1 mouse cellular context compared by ENCODE assay signal in genomic region chr5:123977231-123977630, GRCm38 (mm10).
TF ChIP-seq lines count a peak whose summit lies in the region.

No protein-coding gene starts in this region.

TF ChIP-seq in CH12.LX, 34 proteins besides CTCF, POLR2A, EP300 and RAD21:
- TF ChIP-seq IRF4 (IDR thresholded peaks at IDR 0.05; ENCODE audit: low read depth, low read length) (no peak), RCOR1 (conservative IDR thresholded peaks at IDR 0.05; ENCODE audit: low read depth, low read length) (no peak), SMC3 (IDR thresholded peaks at IDR 0.05; ENCODE audit: low read depth, low read length) (no peak), USF2 (conservative IDR thresholded peaks at IDR 0.05; ENCODE audit: low read depth, low read length) (no peak), JUND (conservative IDR thresholded peaks at IDR 0.05; ENCODE audit: low read depth, low read length) (no peak), UBTF (IDR thresholded peaks at IDR 0.05; ENCODE audit: low read depth, low read length) (no peak), MAX (IDR thresholded peaks at IDR 0.05; ENCODE audit: low read length) (no peak), ZKSCAN1 (IDR thresholded peaks at IDR 0.05; ENCODE audit: borderline replicate concordance, low read depth, low read length) (no peak), NELFE (IDR thresholded peaks at IDR 0.05; ENCODE audit: low read depth, low read length) (no peak), E2F4 (IDR thresholded peaks at IDR 0.05; ENCODE audit: insufficient replicate concordance, low read depth, low read length) (no peak), SIN3A (IDR thresholded peaks at IDR 0.05; ENCODE audit: low read length) (no peak), MAZ (IDR thresholded peaks at IDR 0.05; ENCODE audit: low read depth, low read length) (no peak), HCFC1 (IDR thresholded peaks at IDR 0.05; ENCODE audit: low read depth, low read length) (no peak), ELF1 (IDR thresholded peaks at IDR 0.05; ENCODE audit: low read depth, low read length) (no peak), GABPA (IDR thresholded peaks at IDR 0.05; ENCODE audit: insufficient replicate concordance, low read depth, low read length) (no peak), JUN (IDR thresholded peaks at IDR 0.05; ENCODE audit: insufficient read depth, low read depth, low read length) (no peak), ZC3H11A (IDR thresholded peaks at IDR 0.05; ENCODE audit: low read depth, low read length) (no peak), KAT2A (IDR thresholded peaks at IDR 0.05; ENCODE audit: insufficient replicate concordance, low read length) (no peak), TBP (conservative IDR thresholded peaks at IDR 0.05; ENCODE audit: low read depth, low read length) (no peak), TCF12 (IDR thresholded peaks at IDR 0.05; ENCODE audit: low read depth, low read length) (no peak)
